Mouse (Mus musculus): Measurements from ENCODE around the gene Sept11. TPM values are rescaled to one million over a fixed set of nuclear protein-coding genes. Genes with fewer than 3 reads are reported as not detected.

The Sept11 gene
- total RNA-seq, 1 experiment = 124 TPM

- no peak for DNase-seq (ENCODE audit: low read depth, low spot score)
- no peaks in the 10 kb centered on the region for H3K4me1 ChIP-seq (ENCODE audit: control insufficient read depth in 2 of 2, insufficient read depth in 2 of 2, low read length in 2 of 2, poor library complexity in 1 of 2)
- TF ChIP-seq ZC3H11A (IDR thresholded peaks at IDR 0.05; ENCODE audit: borderline replicate concordance, low read depth, low read length) = no peak
- no peak for TF ChIP-seq ZNF384 (IDR thresholded peaks at IDR 0.05; ENCODE audit: low read depth, low read length)
- TF ChIP-seq MAFK (IDR thresholded peaks at IDR 0.05; ENCODE audit: insufficient read depth, low read depth, low read length) = no peak
- no peak overlapping the region for H3K4me3 ChIP-seq (ENCODE audit: insufficient read depth in 1 of 2, low read depth in 1 of 2, low read length in 2 of 2, poor library complexity in 1 of 2, severe bottlenecking in 1 of 2)
- H3K27ac ChIP-seq (ENCODE audit: insufficient read depth, low read depth, low read length, poor library complexity, severe bottlenecking) = no peak overlapping the region
- H3K9ac ChIP-seq (ENCODE audit: insufficient read depth, low read depth, low read length, poor library complexity, severe bottlenecking) = no peak overlapping the region
- peaks cover 20% of the 10 kb centered on the region for H3K36me3 ChIP-seq (ENCODE audit: control insufficient read depth, insufficient read depth, low read length, poor library complexity, severe bottlenecking)
- in situ Hi-C loops (cut with MboI; ENCODE audit: low sequenced_read_pairs in 2 of 2, unreplicated experiment in 2 of 2) = no loop called here
- H3K9me3 ChIP-seq (ENCODE audit: control insufficient read depth, insufficient read depth, low read depth, low read length) = no peaks in the 10 kb centered on the region
Measured at GRCm38 (mm10) chr5:93189607-93190006, 96.4 kb downstream of the Sept11 start.

DNA sequence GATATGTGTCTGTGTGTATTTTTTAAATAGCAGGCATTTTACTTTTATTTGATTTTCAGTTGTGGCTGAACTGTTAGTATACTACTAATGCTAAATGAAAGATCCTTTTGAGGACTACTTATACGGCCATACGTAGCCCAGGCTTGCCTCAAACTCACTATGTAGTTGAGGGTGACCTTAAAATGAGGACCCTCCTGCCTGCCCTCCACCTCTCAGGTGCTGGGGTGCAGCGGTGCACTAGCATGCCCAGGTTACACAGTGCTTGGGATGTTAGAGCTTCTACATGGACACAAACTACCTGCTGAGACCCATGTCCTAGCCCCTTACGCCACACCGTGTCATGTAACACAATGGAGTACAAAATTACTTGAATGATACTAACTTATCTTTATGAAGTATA is 97.2 kb downstream of the Sept11 start:
- no peak for DNase-seq (ENCODE audit: low read depth, low spot score)
- in situ Hi-C loops (cut with MboI; ENCODE audit: low sequenced_read_pairs in 2 of 2, unreplicated experiment in 2 of 2) = no loop called here
- no peaks in the 10 kb centered on the region for H3K4me1 ChIP-seq (ENCODE audit: control insufficient read depth in 2 of 2, insufficient read depth in 2 of 2, low read length in 2 of 2, poor library complexity in 1 of 2)
- H3K9me3 ChIP-seq (ENCODE audit: control insufficient read depth, insufficient read depth, low read depth, low read length) = no peaks in the 10 kb centered on the region
- H3K4me3 ChIP-seq (ENCODE audit: insufficient read depth in 1 of 2, low read depth in 1 of 2, low read length in 2 of 2, poor library complexity in 1 of 2, severe bottlenecking in 1 of 2) = no peak overlapping the region
- TF ChIP-seq ZC3H11A (IDR thresholded peaks at IDR 0.05; ENCODE audit: borderline replicate concordance, low read depth, low read length) = no peak
- no peak for TF ChIP-seq ZNF384 (IDR thresholded peaks at IDR 0.05; ENCODE audit: low read depth, low read length)
- no peak for TF ChIP-seq MAFK (IDR thresholded peaks at IDR 0.05; ENCODE audit: insufficient read depth, low read depth, low read length)
- TF ChIP-seq HCFC1 (IDR thresholded peaks at IDR 0.05; ENCODE audit: borderline replicate concordance, insufficient read depth, low read length) = no peak
- TF ChIP-seq CHD2 (IDR thresholded peaks at IDR 0.05; ENCODE audit: low read depth, low read length) = no peak
- peaks cover 18% of the 10 kb centered on the region for H3K36me3 ChIP-seq (ENCODE audit: control insufficient read depth, insufficient read depth, low read length, poor library complexity, severe bottlenecking)
- H3K27ac ChIP-seq (ENCODE audit: insufficient read depth, low read depth, low read length, poor library complexity, severe bottlenecking) = no peak overlapping the region
- no peak overlapping the region for H3K9ac ChIP-seq (ENCODE audit: insufficient read depth, low read depth, low read length, poor library complexity, severe bottlenecking)

DNA sequence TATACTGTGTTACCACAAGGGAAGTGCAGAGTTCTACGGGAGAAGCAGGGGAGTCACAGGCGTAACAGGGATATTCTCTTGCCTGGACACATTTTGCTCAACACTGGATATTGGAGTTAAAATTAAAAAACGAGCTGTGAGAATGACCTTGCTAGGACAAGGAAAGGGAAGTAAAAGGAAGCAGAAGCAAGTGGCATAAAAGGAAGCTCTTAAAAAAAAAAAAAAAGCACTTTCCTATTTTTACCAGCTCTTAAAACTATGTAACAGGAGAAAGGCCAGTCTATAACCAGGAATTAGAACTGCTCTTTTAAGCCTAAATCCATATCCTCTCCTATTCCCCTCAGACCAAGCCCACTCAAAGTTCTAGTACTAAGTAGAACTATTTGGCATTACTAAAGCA is 105.0 kb downstream of the Sept11 start:
- no peaks in the 10 kb centered on the region for H3K4me1 ChIP-seq (ENCODE audit: control insufficient read depth in 2 of 2, insufficient read depth in 2 of 2, low read length in 2 of 2, poor library complexity in 1 of 2)
- DNase-seq (ENCODE audit: low read depth, low spot score) = no peak
- in situ Hi-C loops (cut with MboI; ENCODE audit: low sequenced_read_pairs in 2 of 2, unreplicated experiment in 2 of 2) = no loop called here
- no peak overlapping the region for H3K4me3 ChIP-seq (ENCODE audit: insufficient read depth in 1 of 2, low read depth in 1 of 2, low read length in 2 of 2, poor library complexity in 1 of 2, severe bottlenecking in 1 of 2)
- H3K9ac ChIP-seq (ENCODE audit: insufficient read depth, low read depth, low read length, poor library complexity, severe bottlenecking) = no peak overlapping the region
- H3K36me3 ChIP-seq (ENCODE audit: control insufficient read depth, insufficient read depth, low read length, poor library complexity, severe bottlenecking) = peaks cover 14% of the 10 kb centered on the region
- H3K27ac ChIP-seq (ENCODE audit: insufficient read depth, low read depth, low read length, poor library complexity, severe bottlenecking) = no peak overlapping the region
- TF ChIP-seq ZNF384 (IDR thresholded peaks at IDR 0.05; ENCODE audit: low read depth, low read length) (no peak), ZC3H11A (IDR thresholded peaks at IDR 0.05; ENCODE audit: borderline replicate concordance, low read depth, low read length) (no peak), HCFC1 (IDR thresholded peaks at IDR 0.05; ENCODE audit: borderline replicate concordance, insufficient read depth, low read length) (no peak), MAFK (IDR thresholded peaks at IDR 0.05; ENCODE audit: insufficient read depth, low read depth, low read length) (no peak), CHD2 (IDR thresholded peaks at IDR 0.05; ENCODE audit: low read depth, low read length) (no peak)
- H3K9me3 ChIP-seq (ENCODE audit: control insufficient read depth, insufficient read depth, low read depth, low read length) = no peaks in the 10 kb centered on the region

DNA sequence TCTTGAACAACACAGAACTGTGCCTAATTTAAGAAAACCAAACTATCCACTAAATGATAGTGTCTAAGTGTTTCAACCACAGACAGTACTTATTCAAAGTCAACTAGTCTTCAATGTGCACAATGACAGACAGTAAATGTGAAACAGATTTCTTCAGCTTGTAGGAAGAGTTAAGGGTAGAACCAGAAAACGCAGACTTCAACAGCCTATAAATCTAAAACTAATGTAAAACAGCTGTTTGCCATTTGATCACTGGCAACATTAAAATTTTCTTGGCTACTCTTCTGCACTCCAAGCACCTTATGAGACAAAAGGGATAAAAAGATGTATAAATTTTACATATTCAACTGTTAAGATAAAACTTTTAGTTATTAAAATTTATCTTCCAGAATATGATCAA is 107.9 kb downstream of the Sept11 start:
- DNase-seq (ENCODE audit: low read depth, low spot score) = no peak
- Histone ChIP-seq H3K4me1 (ENCODE audit: control insufficient read depth in 2 of 2, insufficient read depth in 2 of 2, low read length in 2 of 2, poor library complexity in 1 of 2) (peaks cover 0 to 5% of the 10 kb centered on the region in 2 experiments; a peak in 2 of 4 replicates), H3K27ac (ENCODE audit: insufficient read depth, low read depth, low read length, poor library complexity, severe bottlenecking) (no peak overlapping the region), H3K36me3 (ENCODE audit: control insufficient read depth, insufficient read depth, low read length, poor library complexity, severe bottlenecking) (peaks cover 14% of the 10 kb centered on the region), H3K9ac (ENCODE audit: insufficient read depth, low read depth, low read length, poor library complexity, severe bottlenecking) (no peak overlapping the region), H3K9me3 (ENCODE audit: control insufficient read depth, insufficient read depth, low read depth, low read length) (no peaks in the 10 kb centered on the region), H3K4me3 (ENCODE audit: insufficient read depth in 1 of 2, low read depth in 1 of 2, low read length in 2 of 2, poor library complexity in 1 of 2, severe bottlenecking in 1 of 2) (no peak overlapping the region)
- in situ Hi-C loops (cut with MboI; ENCODE audit: low sequenced_read_pairs in 2 of 2, unreplicated experiment in 2 of 2) = no loop called here
- TF ChIP-seq MAFK (IDR thresholded peaks at IDR 0.05; ENCODE audit: insufficient read depth, low read depth, low read length) (no peak), HCFC1 (IDR thresholded peaks at IDR 0.05; ENCODE audit: borderline replicate concordance, insufficient read depth, low read length) (no peak), CHD2 (IDR thresholded peaks at IDR 0.05; ENCODE audit: low read depth, low read length) (no peak), ZC3H11A (IDR thresholded peaks at IDR 0.05; ENCODE audit: borderline replicate concordance, low read depth, low read length) (no peak), ZNF384 (IDR thresholded peaks at IDR 0.05; ENCODE audit: low read depth, low read length) (no peak)

All from ES-E14 (cell line).